Mouse (Mus musculus) c-Kit-negative CD71-positive TER-119-positive erythroid progenitor cells, embryonic 14.5 days (primary cell): ENCODE data around the gene Mrgprb3.

Source experiments
- DNase-seq: peaks from one replicate; pipeline ENCODE4 v3.0.0-alpha.2; 2013; ENCODE audit warnings: low read depth, low spot score

Gene Mrgprb3

GRCm38 (mm10) chr7:48643711-48644110 is at the start of gene Mrgprb3:
Mrgprb3 (minus strand) TSS chr7:48643811.
- no peak for DNase-seq
